Mouse (Mus musculus) intestine, embryonic 14.5 days (tissue): ENCODE measurements at regions not wholly inside any gene's neighbourhood (a gene's known extent, or its start where the extent isn't known, plus 50 kb on each side); places are given as distances from the start of the nearest gene placed in this dataset.
"Not testable (repeated sequence)": the region's sequence is repeated elsewhere in the genome, so short reads cannot be mapped to it uniquely, and the experiment has no call there.

ENCODE experiments used
- ATAC-seq: fragments of 200-750 bp; cut with Nextera tagmentation; replicated peaks from 2 replicates; pipeline ENCODE4 v1.8.0; 2017; ENCODE audit warnings: low read depth, moderate number of reproducible peaks, moderate TSS enrichment, moderate library complexity; ENCODE audit not compliant: low FRiP score, low TSS enrichment
- DNase-seq: peaks from one replicate; pipeline ENCODE4 v3.0.0-alpha.2; 2018; ENCODE audit warnings: low spot score
- H3K27ac ChIP-seq: fragments of 300-500 bp; sonication (generic); 2 replicates; pipeline ENCODE4 v1.5.1; 2014; ENCODE audit warnings: low read depth, mild to moderate bottlenecking, control low read depth
- H3K27me3 ChIP-seq: fragments of 300-500 bp; sonication (generic); replicated peaks from 2 replicates; pipeline ENCODE4 v1.6.1; 2014; ENCODE audit warnings: low read length, control low read depth; ENCODE audit not compliant: control insufficient read depth, insufficient read depth
- H3K36me3 ChIP-seq: fragments of 300-500 bp; sonication (generic); 2 replicates; pipeline ENCODE4 v1.6.1; 2014; ENCODE audit warnings: low read length, control low read depth; ENCODE audit not compliant: control insufficient read depth, insufficient read depth
- H3K4me1 ChIP-seq: fragments of 300-500 bp; sonication (generic); replicated peaks from 2 replicates; pipeline ENCODE4 v1.6.1; 2014; ENCODE audit warnings: low read length, control low read depth, mixed read lengths; ENCODE audit not compliant: control insufficient read depth, insufficient read depth
- H3K4me2 ChIP-seq: fragments of 300-500 bp; sonication (generic); 2 replicates; pipeline ENCODE4 v1.6.1; 2014; ENCODE audit warnings: low read length
- H3K4me3 ChIP-seq: fragments of 300-500 bp; sonication (generic); 2 replicates; pipeline ENCODE4 v1.5.1; 2014; ENCODE audit warnings: low read depth, low read length, control low read depth, mixed read lengths
- H3K9ac ChIP-seq: fragments of 300-500 bp; sonication (generic); 2 replicates; pipeline ENCODE4 v1.6.1; 2014; ENCODE audit warnings: mild to moderate bottlenecking, low read length
- H3K9me3 ChIP-seq: fragments of 300-500 bp; sonication (generic); 2 replicates; pipeline ENCODE4 v1.6.1; 2016; ENCODE audit warnings: low read length, control low read depth; ENCODE audit not compliant: control insufficient read depth
- WGBS: fragments of 180-500 bp; shearing (Covaris S2); extraction: QIAGEN DNeasy Blood & Tissue Kit; methylation state at CpG from one replicate; pipeline ENCODE4 v1.1.7; 2014; 5-methylcytosine and 5-hydroxymethylcytosine counted together

- not testable (repeated sequence) for H3K4me1 ChIP-seq, H3K4me3 ChIP-seq, DNase-seq, H3K9me3 ChIP-seq, H3K4me2 ChIP-seq, H3K27me3 ChIP-seq, H3K36me3 ChIP-seq, ATAC-seq, H3K9ac ChIP-seq, H3K27ac ChIP-seq
- WGBS: 80% methylated on average over 4 of the region's 4 CpGs
Observed at GRCm38 (mm10) chr10:22460386-22460785, 100.0 kb downstream of the Raet1d start.

GRCm38 (mm10) chr10:22460818-22461479, 100.6 kb downstream of the Raet1d start:
- H3K27ac ChIP-seq, ATAC-seq, DNase-seq, H3K4me1 ChIP-seq, H3K9ac ChIP-seq, H3K36me3 ChIP-seq, H3K27me3 ChIP-seq, H3K4me2 ChIP-seq, H3K9me3 ChIP-seq, H3K4me3 ChIP-seq: not testable (repeated sequence)
- 21% methylated on average over 7 of the region's 7 CpGs for WGBS

- H3K27me3 ChIP-seq, H3K4me1 ChIP-seq, ATAC-seq, H3K9ac ChIP-seq, H3K9me3 ChIP-seq, H3K4me3 ChIP-seq, H3K36me3 ChIP-seq, DNase-seq, H3K27ac ChIP-seq, H3K4me2 ChIP-seq: not testable (repeated sequence)
- WGBS: 49% methylated on average over 4 of the region's 4 CpGs
Observed at GRCm38 (mm10) chr10:22461480-22462050, 101.2 kb downstream of the Raet1d start.

- DNase-seq: peak; percentile 51
Observed at GRCm38 (mm10) chr10:22471722-22472330, 111.5 kb downstream of the Raet1d start.

GRCm38 (mm10) chr10:22479860-22480259, 119.5 kb downstream of the Raet1d start:
- peak; percentile 78 for DNase-seq
- H3K27me3 ChIP-seq, H3K36me3 ChIP-seq, H3K27ac ChIP-seq, H3K4me2 ChIP-seq, H3K4me1 ChIP-seq, H3K4me3 ChIP-seq, H3K9me3 ChIP-seq, H3K9ac ChIP-seq, ATAC-seq: not testable (repeated sequence)
- 3% methylated on average over 4 of the region's 4 CpGs for WGBS

More at GRCm38 (mm10) chr10:22471722-22472330, 111.5 kb downstream of the Raet1d start:
- H3K4me3 ChIP-seq, H3K27ac ChIP-seq, H3K9ac ChIP-seq, H3K4me1 ChIP-seq, H3K4me2 ChIP-seq, H3K9me3 ChIP-seq, H3K27me3 ChIP-seq, ATAC-seq, H3K36me3 ChIP-seq: not testable (repeated sequence)
- 92% methylated on average over 6 of the region's 6 CpGs for WGBS

GRCm38 (mm10) chr10:22487071-22487470, 126.7 kb downstream of the Raet1d start:
- H3K9ac ChIP-seq, H3K4me3 ChIP-seq, H3K27ac ChIP-seq, H3K9me3 ChIP-seq, H3K4me1 ChIP-seq, H3K4me2 ChIP-seq, H3K27me3 ChIP-seq, ATAC-seq, DNase-seq, H3K36me3 ChIP-seq: not testable (repeated sequence)
- WGBS: 89% methylated on average over 5 of the region's 5 CpGs

GRCm38 (mm10) chr10:22491806-22492347, 131.5 kb downstream of the Raet1d start:
- H3K4me1 ChIP-seq, H3K36me3 ChIP-seq, H3K9me3 ChIP-seq, DNase-seq, H3K4me3 ChIP-seq, H3K27ac ChIP-seq, H3K4me2 ChIP-seq, H3K9ac ChIP-seq, H3K27me3 ChIP-seq, ATAC-seq: not testable (repeated sequence)
- 82% methylated on average over 10 of the region's 11 CpGs for WGBS

- Histone ChIP-seq H3K27ac (no peak overlapping the region), H3K36me3 (no peaks in the 10 kb centered on the region), H3K9me3 (no peaks in the 10 kb centered on the region), H3K27me3 (no peaks in the 10 kb centered on the region), H3K9ac (no peak overlapping the region), H3K4me2 (no peak overlapping the region), H3K4me3 (no peak overlapping the region), H3K4me1 (no peaks in the 10 kb centered on the region)
- DNase-seq (no peak), ATAC-seq (no peak)
- WGBS: 51% methylated on average over 4 of the region's 4 CpGs
Observed at GRCm38 (mm10) chr10:22495975-22496496, 135.7 kb downstream of the Raet1d start.
